Mouse (Mus musculus) lung, postnatal 0 days (tissue): ENCODE data around the gene Abcb9. TPM values are rescaled to one million over a fixed set of nuclear protein-coding genes. Genes with fewer than 3 reads are reported as not detected.

Experiments
- ATAC-seq: fragments of 200-750 bp; cut with Nextera tagmentation; 2 replicates; pipeline ENCODE4 v1.8.0; 2017; ENCODE audit warnings: moderate library complexity
- DNase-seq: peaks from one replicate; pipeline ENCODE4 v3.0.0-alpha.2; 2016; ENCODE audit warnings: low spot score
- H3K27ac ChIP-seq: fragments of 300-500 bp; sonication (generic); 2 replicates; pipeline ENCODE4 v1.5.1; 2014; ENCODE audit warnings: antibody characterized with exemption, mild to moderate bottlenecking, low read length, mixed read lengths
- H3K27me3 ChIP-seq: fragments of 300-500 bp; sonication (generic); replicated peaks from 2 replicates; pipeline ENCODE4 v1.6.1; 2014; ENCODE audit warnings: low read length, mixed read lengths; ENCODE audit not compliant: insufficient read depth
- H3K36me3 ChIP-seq: fragments of 300-500 bp; sonication (generic); 2 replicates; pipeline ENCODE4 v1.6.1; 2014; ENCODE audit warnings: low read length, mixed read lengths; ENCODE audit not compliant: insufficient read depth
- H3K4me1 ChIP-seq: fragments of 300-500 bp; sonication (generic); 2 replicates; pipeline ENCODE4 v1.6.1; 2014; ENCODE audit warnings: antibody characterized with exemption, low read depth, low read length, mixed read lengths; ENCODE audit not compliant: insufficient read depth
- H3K4me2 ChIP-seq: fragments of 300-500 bp; sonication (generic); replicated peaks from 2 replicates; pipeline ENCODE4 v1.6.1; 2014; ENCODE audit warnings: low read depth, mild to moderate bottlenecking, low read length, moderate library complexity, mixed read lengths
- H3K4me3 ChIP-seq: fragments of 300-500 bp; sonication (generic); 2 replicates; pipeline ENCODE4 v1.5.1; 2014; ENCODE audit warnings: low read depth, low read length
- H3K9ac ChIP-seq: fragments of 300-500 bp; sonication (generic); replicated peaks from 2 replicates; pipeline ENCODE4 v1.6.1; 2014; ENCODE audit warnings: low read depth, mild to moderate bottlenecking
- H3K9me3 ChIP-seq: fragments of 300-500 bp; sonication (generic); 2 replicates; pipeline ENCODE4 v1.6.1; 2016; ENCODE audit warnings: low read length, mixed read lengths
- CTCF ChIP-seq: IDR thresholded peaks from 2 replicates; pipeline ENCODE4 v1.5.1; 2016; ENCODE audit warnings: antibody characterized with exemption, mild to moderate bottlenecking
- EP300 ChIP-seq: IDR thresholded peaks from 2 replicates; pipeline ENCODE4 v1.6.1; 2016; ENCODE audit warnings: antibody characterized with exemption, mild to moderate bottlenecking, control low read depth
- WGBS: fragments of 180-500 bp; shearing (Covaris S2); extraction: QIAGEN DNeasy Blood & Tissue Kit; methylation state at CpG from one replicate; pipeline ENCODE4 v1.1.7; 2014; 5-methylcytosine and 5-hydroxymethylcytosine counted together
- polyA plus RNA-seq: library from polyadenylated mRNA; unstranded; fragments of >200 nt; fragmentation: Nextera tagmentation; extraction: Ambion mirVana; gene quantifications from 2 replicates; pipeline ENCODE4 v1.2.1, GENCODE M21; 2015

The Abcb9 gene
- polyA plus RNA-seq, 1 experiment from 2014 or later = 2.6 TPM

- ATAC-seq = no peak
- 84% methylated on average over 6 of the region's 6 CpGs for WGBS
- TF ChIP-seq EP300 (no peak), CTCF (no peak)
- Histone ChIP-seq H3K9ac (no peak overlapping the region), H3K36me3 (no peaks in the 10 kb centered on the region), H3K4me2 (no peak overlapping the region), H3K27ac (no peak overlapping the region), H3K9me3 (no peaks in the 10 kb centered on the region), H3K4me3 (no peak overlapping the region), H3K4me1 (no peaks in the 10 kb centered on the region), H3K27me3 (no peaks in the 10 kb centered on the region)
- no peak for DNase-seq
Measured at GRCm38 (mm10) chr5:124039602-124040001, 56.0 kb downstream of the Abcb9 start.

- H3K9me3 ChIP-seq = no peaks in the 10 kb centered on the region
- no peaks in the 10 kb centered on the region for H3K36me3 ChIP-seq
- DNase-seq (no peak), ATAC-seq (no peak)
- no peak overlapping the region for H3K4me3 ChIP-seq
- TF ChIP-seq CTCF = no peak
- no peak for TF ChIP-seq EP300
- WGBS = 62% methylated on average over 5 of the region's 5 CpGs
- no peaks in the 10 kb centered on the region for H3K4me1 ChIP-seq
- no peak overlapping the region for H3K9ac ChIP-seq
- H3K27ac ChIP-seq = no peak overlapping the region
- H3K27me3 ChIP-seq = no peaks in the 10 kb centered on the region
- H3K4me2 ChIP-seq = no peak overlapping the region
Measured at GRCm38 (mm10) chr5:124036836-124037235, 58.8 kb downstream of the Abcb9 start.

- Histone ChIP-seq H3K9me3 (no peaks in the 10 kb centered on the region), H3K4me1 (no peaks in the 10 kb centered on the region; the same call in 1 of the 2 replicates), H3K9ac (no peak overlapping the region), H3K27ac (no peak overlapping the region), H3K36me3 (no peaks in the 10 kb centered on the region), H3K4me2 (no peak overlapping the region), H3K4me3 (no peak overlapping the region), H3K27me3 (no peaks in the 10 kb centered on the region)
- 37% methylated on average over 6 of the region's 6 CpGs for WGBS
- ATAC-seq (no peak), DNase-seq (no peak)
- TF ChIP-seq EP300 = no peak
- TF ChIP-seq CTCF = no peak
Measured at GRCm38 (mm10) chr5:124036341-124036740, 59.3 kb downstream of the Abcb9 start.

GRCm38 (mm10) chr5:124035806-124036205 lies 59.8 kb downstream of the Abcb9 start:
- Histone ChIP-seq H3K9me3 (no peaks in the 10 kb centered on the region), H3K4me2 (no peak overlapping the region), H3K4me3 (no peak overlapping the region), H3K9ac (no peak overlapping the region), H3K27ac (no peak overlapping the region), H3K4me1 (no peaks in the 10 kb centered on the region; the same call in 1 of the 2 replicates), H3K27me3 (no peaks in the 10 kb centered on the region), H3K36me3 (no peaks in the 10 kb centered on the region)
- WGBS = 72% methylated on average over 7 of the region's 8 CpGs
- TF ChIP-seq EP300 = no peak
- no peak for TF ChIP-seq CTCF
- DNase-seq = no peak
- no peak for ATAC-seq

GRCm38 (mm10) chr5:124035406-124035805 lies 60.2 kb downstream of the Abcb9 start:
- H3K4me3 ChIP-seq = no peak overlapping the region
- no peaks in the 10 kb centered on the region for H3K9me3 ChIP-seq
- no peak overlapping the region for H3K4me2 ChIP-seq
- H3K4me1 ChIP-seq = no peaks in the 10 kb centered on the region; the same call in 1 of the 2 replicates
- H3K36me3 ChIP-seq = no peaks in the 10 kb centered on the region
- ATAC-seq = no peak
- TF ChIP-seq CTCF (no peak), EP300 (no peak)
- H3K9ac ChIP-seq = no peak overlapping the region
- H3K27me3 ChIP-seq = no peaks in the 10 kb centered on the region
- no peak for DNase-seq
- no peak overlapping the region for H3K27ac ChIP-seq
- WGBS = 71% methylated on average over 9 of the region's 9 CpGs

- H3K4me2 ChIP-seq = no peak overlapping the region
- no peak overlapping the region for H3K4me3 ChIP-seq
- no peak for DNase-seq
- no peak overlapping the region for H3K9ac ChIP-seq
- no peak for ATAC-seq
- WGBS = 63% methylated on average over 11 of the region's 11 CpGs
- no peaks in the 10 kb centered on the region for H3K27me3 ChIP-seq
- no peaks in the 10 kb centered on the region for H3K36me3 ChIP-seq
- H3K9me3 ChIP-seq = no peaks in the 10 kb centered on the region
- peaks cover 4% of the 10 kb centered on the region; the same call in 1 of the 2 replicates for H3K4me1 ChIP-seq
- H3K27ac ChIP-seq = no peak overlapping the region
- TF ChIP-seq CTCF = no peak
- TF ChIP-seq EP300 = no peak
Measured at GRCm38 (mm10) chr5:124034471-124034870, 61.1 kb downstream of the Abcb9 start.

GRCm38 (mm10) chr5:124032001-124032508 lies 63.5 kb downstream of the Abcb9 start, which contains the start of gene Vps37b:
Gene Vps37b (minus strand): TSS chr5:124032270.
- peak; percentile 93 for DNase-seq
- ATAC-seq = peak; percentile 89
- H3K4me2 ChIP-seq = peak within 1 kb of the TSS; percentile 81
- H3K9me3 ChIP-seq = no peaks in the 10 kb centered on the region
- H3K27me3 ChIP-seq = no peaks in the 10 kb centered on the region
- peaks cover 9% of the 10 kb centered on the region; the same call in 1 of the 2 replicates for H3K4me1 ChIP-seq
- WGBS = 1% methylated on average over 52 of the region's 52 CpGs
- peak within 1 kb of the TSS; percentile 95 for H3K27ac ChIP-seq
- peak within 1 kb of the TSS; percentile 92 for H3K4me3 ChIP-seq
- H3K9ac ChIP-seq = peak within 1 kb of the TSS; percentile 87
- H3K36me3 ChIP-seq = no peaks in the 10 kb centered on the region
- TF ChIP-seq CTCF = no peak
- TF ChIP-seq EP300 = 0 out of 2 replicates have a peak, but pooled peaks have one; percentile 36
